ENCODE assay signal across 8 mouse cellular contexts in the genomic region with DNA sequence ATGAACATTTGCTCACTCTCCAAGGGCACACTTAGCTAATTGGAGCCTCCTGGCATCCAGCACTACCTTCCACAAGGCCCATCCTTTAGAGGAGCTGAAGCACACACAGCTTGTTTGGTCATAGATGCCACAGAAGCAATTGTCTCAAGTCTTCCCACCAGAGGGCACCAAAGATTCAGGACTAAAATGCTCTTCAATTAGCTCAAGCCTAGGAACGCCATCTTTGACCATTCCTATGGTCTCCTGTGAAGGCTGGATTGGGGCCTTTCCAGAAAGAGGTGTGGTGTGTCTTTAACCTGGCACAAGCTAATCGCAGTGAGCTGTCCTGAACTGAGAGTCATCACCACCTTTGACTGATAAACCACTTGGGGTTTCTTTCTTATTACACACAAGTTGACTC. TPM values are rescaled to one million over a fixed set of nuclear protein-coding genes. Genes with fewer than 3 reads are reported as not detected.
DNase-seq lines count a peak whose midpoint lies in the region; ATAC-seq and TF ChIP-seq lines count a peak whose summit lies in the region.

No protein-coding gene starts in this region.

- TF ChIP-seq CTCF in Patski (IDR thresholded peaks at IDR 0.05) = peak; percentile 91
- peak; percentile 94 for TF ChIP-seq CTCF in lung, embryonic 14.5 days (IDR thresholded peaks at IDR 0.05; ENCODE audit: low read depth)

- H3K27ac ChIP-seq in hindbrain, embryonic 11.5 days (ENCODE audit: low read depth, low read length) = peak overlapping the region; percentile 24; the same call in 1 of the 2 replicates
- H3K27ac ChIP-seq in lung, embryonic 14.5 days (ENCODE audit: low read depth) = peak overlapping the region; percentile 94

- no peaks in the 10 kb centered on the region for H3K27me3 ChIP-seq in Patski
- no peaks in the 10 kb centered on the region for H3K27me3 ChIP-seq in hindbrain, embryonic 11.5 days (ENCODE audit: control insufficient read depth, insufficient read depth, low read length)
- H3K27me3 ChIP-seq in lung, embryonic 14.5 days (ENCODE audit: insufficient read depth, low read length) = no peaks in the 10 kb centered on the region

- POLR2A ChIA-PET in Patski (lab: Charles Lee) = interaction anchor here (0.9 kb wide), 1 partner anchor 11 kb away, joined by 4 read pairs; a partner anchor contains a TSS

- no peaks in the 10 kb centered on the region for H3K36me3 ChIP-seq in hindbrain, embryonic 11.5 days (ENCODE audit: control insufficient read depth, insufficient read depth, low read length)
- H3K36me3 ChIP-seq in lung, embryonic 14.5 days (ENCODE audit: insufficient read depth) = no peaks in the 10 kb centered on the region

- H3K4me1 ChIP-seq in hindbrain, embryonic 11.5 days (replicated peaks; ENCODE audit: control insufficient read depth, insufficient read depth, low read length) = peaks cover 10% of the 10 kb centered on the region
- peaks cover 37% of the 10 kb centered on the region for H3K4me1 ChIP-seq in lung, embryonic 14.5 days (ENCODE audit: insufficient read depth)

- 2% methylated on average over 2 of the region's 2 CpGs for WGBS in hindbrain, embryonic 11.5 days
- 2% methylated on average over 2 of the region's 2 CpGs for WGBS in lung, embryonic 14.5 days

- in situ Hi-C loops in Patski (cut with MboI; ENCODE audit: low pct_unique_long_range_greater_than_20kb) = no loop called here

- no peak overlapping the region for H3K4me3 ChIP-seq in hindbrain, embryonic 11.5 days (ENCODE audit: low read depth, low read length)
- no peak overlapping the region for H3K4me3 ChIP-seq in lung, embryonic 14.5 days (ENCODE audit: low read depth, low read length)

- peak; percentile 79 for DNase-seq in Patski (ENCODE audit: low read depth, low spot score)
- DNase-seq in cerebellum, adult 9-11 months = peak; percentile 62
- peak; percentile 70 to 93 for DNase-seq in frontal cortex, adult 2 months (ENCODE audit: extremely low spot score in 1 of 2, low spot score in 1 of 2)
- DNase-seq in hindbrain, embryonic 11.5 days (ENCODE audit: low spot score) = peak; percentile 95
- DNase-seq in layer of hippocampus, adult 9-10 months (ENCODE audit: low spot score) = peak; percentile 88
- peak; percentile 99 for DNase-seq in lung, embryonic 14.5 days
- DNase-seq in ovary, postnatal 36 days (ENCODE audit: low spot score) = peak; percentile 34
- peak; percentile 39 to 49 for DNase-seq in thymus, postnatal 36 days

- no peak overlapping the region for H3K4me2 ChIP-seq in hindbrain, embryonic 11.5 days (replicated peaks; ENCODE audit: low read depth, low read length)
- H3K4me2 ChIP-seq in lung, embryonic 14.5 days = no peak overlapping the region

- no peak overlapping the region for H3K9ac ChIP-seq in hindbrain, embryonic 11.5 days (ENCODE audit: low read depth, low read length)
- no peak overlapping the region for H3K9ac ChIP-seq in lung, embryonic 14.5 days

- ATAC-seq in Patski = peak; percentile 85
- ATAC-seq in hindbrain, embryonic 11.5 days (ENCODE audit: low FRiP score) = peak; percentile 31
- ATAC-seq in lung, embryonic 14.5 days (ENCODE audit: insufficient read depth) = peak; percentile 43

- CTCF ChIA-PET in Patski (lab: Charles Lee) = interaction anchor here (0.6 to 5.8 kb wide), 39 partner anchors 11 to 739 kb away, joined by 3 to 99 read pairs (median 4); a partner anchor contains a TSS

- H3K9me3 ChIP-seq in hindbrain, embryonic 11.5 days (ENCODE audit: control insufficient read depth, low read length) = no peaks in the 10 kb centered on the region
- no peaks in the 10 kb centered on the region for H3K9me3 ChIP-seq in lung, embryonic 14.5 days (ENCODE audit: low read depth, low read length)

RNA-seq across cellular contexts. Expression of a gene that starts 11.5 kb away (rescaled TPM):
- 13.4 TPM for polyA plus RNA-seq in Patski (2021)
- polyA plus RNA-seq in frontal cortex, adult 2 months (2012; rRNA removed) = 0.58 and 0.69 TPM in 2 replicates
- 66.4 and 73.5 TPM in 2 replicates for polyA plus RNA-seq in hindbrain, embryonic 11.5 days (2014; fragmentation: Nextera tagmentation; extraction: Ambion mirVana)
- 97.5 and 102 TPM in 2 replicates for polyA plus RNA-seq in lung, embryonic 14.5 days (2014; fragmentation: Nextera tagmentation; extraction: Ambion mirVana)

Comparison
In these comparisons a context has a peak if more than half of its experiments do, and no peak if none do; other contexts are left out.
1. ATAC-seq: peak in every context shown above with its lines; median percentile 85 in Patski; 43 in lung, embryonic 14.5 days; 31 in hindbrain, embryonic 11.5 days.
2. DNase-seq: peak in every context shown above with its lines; median percentile 99 in lung, embryonic 14.5 days; 95 in hindbrain, embryonic 11.5 days; 88 in layer of hippocampus, adult 9-10 months; 82 in frontal cortex, adult 2 months; 79 in Patski; 62 in cerebellum, adult 9-11 months; 44 in thymus, postnatal 36 days; 34 in ovary, postnatal 36 days.